Mouse (Mus musculus) heart, embryonic 12.5 days (tissue): ENCODE results near the gene Fstl1. TPM values are rescaled to one million over a fixed set of nuclear protein-coding genes. Genes with fewer than 3 reads are reported as not detected.
A peak's percentile ranks its signal among the peaks of the same experiment; 100 is the strongest.

Experiments used
- ATAC-seq: fragments of 200-750 bp; cut with Nextera tagmentation; 2 replicates; pipeline ENCODE4 v1.8.0; 2017; ENCODE audit warnings: moderate TSS enrichment, moderate library complexity; ENCODE audit not compliant: insufficient number of reproducible peaks, low FRiP score
- H3K27ac ChIP-seq: fragments of 300-500 bp; sonication (generic); 2 replicates; pipeline ENCODE4 v1.5.1; 2016; ENCODE audit warnings: mild to moderate bottlenecking, moderate library complexity; ENCODE audit not compliant: poor library complexity, severe bottlenecking
- H3K27me3 ChIP-seq: fragments of 300-500 bp; sonication (generic); replicated peaks from 2 replicates; pipeline ENCODE4 v1.6.1; 2016; ENCODE audit warnings: mild to moderate bottlenecking, moderate library complexity
- H3K36me3 ChIP-seq: fragments of 300-500 bp; sonication (generic); 2 replicates; pipeline ENCODE4 v1.6.1; 2016; ENCODE audit warnings: mild to moderate bottlenecking, moderate library complexity
- H3K4me1 ChIP-seq: fragments of 300-500 bp; sonication (generic); replicated peaks from 2 replicates; pipeline ENCODE4 v1.6.1; 2016; ENCODE audit warnings: mild to moderate bottlenecking
- H3K4me2 ChIP-seq: fragments of 300-500 bp; sonication (generic); 2 replicates; pipeline ENCODE4 v1.6.1; 2016; ENCODE audit warnings: mild to moderate bottlenecking, moderate library complexity
- H3K4me3 ChIP-seq: fragments of 300-500 bp; sonication (generic); 2 replicates; pipeline ENCODE4 v1.5.1; 2016; ENCODE audit warnings: mild to moderate bottlenecking
- H3K9ac ChIP-seq: fragments of 300-500 bp; sonication (generic); 2 replicates; pipeline ENCODE4 v1.6.1; 2016; ENCODE audit warnings: mild to moderate bottlenecking, moderate library complexity
- H3K9me3 ChIP-seq: fragments of 300-500 bp; sonication (generic); replicated peaks from 2 replicates; pipeline ENCODE4 v1.6.1; 2016; ENCODE audit warnings: mild to moderate bottlenecking, moderate library complexity
- WGBS: fragments of 180-500 bp; shearing (Covaris S2); methylation state at CpG from one replicate; pipeline ENCODE4 v1.1.7; 2016; 5-methylcytosine and 5-hydroxymethylcytosine counted together
- polyA plus RNA-seq: library from polyadenylated mRNA; unstranded; fragments of >200 nt; fragmentation: Nextera tagmentation; extraction: Ambion mirVana; gene quantifications from 2 replicates; pipeline ENCODE4 v1.2.1, GENCODE M21; 2016

Fstl1 gene
- 558 and 559 TPM in 2 replicates for polyA plus RNA-seq

- Histone ChIP-seq H3K9me3 (no peaks in the 10 kb centered on the region), H3K4me2 (peak within 1 kb of the TSS; percentile 69), H3K9ac (peak within 1 kb of the TSS; percentile 95), H3K36me3 (peaks cover 21% of the 10 kb centered on the region), H3K27me3 (no peaks in the 10 kb centered on the region), H3K27ac (peak within 1 kb of the TSS; percentile 84), H3K4me1 (peaks cover 36% of the 10 kb centered on the region), H3K4me3 (peak within 1 kb of the TSS; percentile 94)
- peak; percentile 88 for ATAC-seq
- WGBS, result under 1% methylated on average over 50 of the region's 52 CpGs
Observed at GRCm38 (mm10) chr16:37776860-37777651, at the start of gene Fstl1. Fstl1 (plus strand) TSS chr16:37776873.

DNA sequence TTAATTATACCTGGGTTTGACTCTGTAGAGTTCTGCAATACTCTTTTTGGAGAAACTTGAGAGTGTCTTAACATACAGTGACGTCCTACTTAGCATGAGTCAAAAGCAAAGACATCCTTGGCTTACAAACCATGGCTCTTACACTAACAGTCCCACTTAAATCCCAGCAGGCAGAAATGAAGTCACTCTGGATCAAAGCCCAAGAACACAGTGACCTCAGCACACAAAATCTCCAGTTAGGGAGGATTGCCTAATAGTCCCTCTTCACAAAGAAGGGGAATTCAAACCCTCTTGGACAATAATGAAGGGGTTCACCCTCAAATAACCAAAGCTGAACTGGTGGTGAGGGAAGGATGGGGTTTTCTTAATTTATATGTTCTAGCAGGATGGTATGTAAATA lies 48.0 kb upstream of the Fstl1 start:
- WGBS, result 61% methylated on average over 1 of the region's 1 CpGs
- Histone ChIP-seq H3K4me3 (no peak overlapping the region), H3K9me3 (no peaks in the 10 kb centered on the region), H3K4me2 (no peak overlapping the region), H3K27me3 (no peaks in the 10 kb centered on the region), H3K27ac (no peak overlapping the region), H3K9ac (no peak overlapping the region), H3K4me1 (peaks cover 31% of the 10 kb centered on the region), H3K36me3 (no peaks in the 10 kb centered on the region)
- ATAC-seq, result peak; percentile 33; the same call in 1 of the 2 replicates

- H3K27me3 ChIP-seq, result no peaks in the 10 kb centered on the region
- no peak overlapping the region for H3K4me3 ChIP-seq
- 0 out of 2 replicates have a peak overlapping the region, but pooled peaks have one; percentile 13 for H3K4me2 ChIP-seq
- H3K27ac ChIP-seq, result peak overlapping the region; percentile 78
- peaks cover 31% of the 10 kb centered on the region for H3K4me1 ChIP-seq
- 34% methylated on average over 9 of the region's 9 CpGs for whole genome bisulfite sequencing
- H3K36me3 ChIP-seq, result no peaks in the 10 kb centered on the region
- H3K9me3 ChIP-seq, result no peaks in the 10 kb centered on the region
- no peak overlapping the region for H3K9ac ChIP-seq
- peak; percentile 51; the same call in 1 of the 2 replicates for ATAC-seq
Observed at GRCm38 (mm10) chr16:37729381-37730150, 47.1 kb upstream of the Fstl1 start.

DNA sequence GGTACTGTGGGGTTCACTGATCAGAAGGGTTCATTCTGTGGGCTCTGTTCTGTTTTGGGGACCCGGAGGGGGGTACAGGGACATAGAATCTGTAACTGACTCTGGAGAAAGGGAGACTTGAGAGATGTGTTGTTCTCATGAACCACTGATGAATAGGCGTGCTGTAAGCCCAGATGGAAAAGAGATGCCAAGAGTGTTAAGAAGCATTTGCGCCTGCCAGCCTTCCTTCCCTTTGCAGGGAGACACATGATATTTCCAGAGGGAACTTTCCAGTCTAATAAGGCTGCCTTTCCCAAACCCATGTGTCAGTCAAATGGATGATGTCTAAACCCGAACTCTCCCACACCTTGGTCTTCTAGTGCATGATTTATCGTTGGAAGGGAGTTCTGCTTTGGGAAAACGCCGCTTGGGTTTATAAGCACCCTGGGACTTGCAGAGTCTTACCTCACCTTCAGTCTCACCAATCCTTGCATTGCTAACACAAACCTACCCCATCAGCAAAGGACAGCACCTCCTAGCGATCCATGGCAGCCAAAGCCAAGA lies 46.3 kb upstream of the Fstl1 start:
- Histone ChIP-seq H3K9ac (no peak overlapping the region), H3K27ac (peak overlapping the region; percentile 78), H3K4me2 (no peak overlapping the region), H3K4me1 (peaks cover 31% of the 10 kb centered on the region), H3K9me3 (no peaks in the 10 kb centered on the region), H3K27me3 (no peaks in the 10 kb centered on the region), H3K36me3 (no peaks in the 10 kb centered on the region), H3K4me3 (no peak overlapping the region)
- 78% methylated on average over 8 of the region's 8 CpGs for WGBS
- no peak for ATAC-seq

DNA sequence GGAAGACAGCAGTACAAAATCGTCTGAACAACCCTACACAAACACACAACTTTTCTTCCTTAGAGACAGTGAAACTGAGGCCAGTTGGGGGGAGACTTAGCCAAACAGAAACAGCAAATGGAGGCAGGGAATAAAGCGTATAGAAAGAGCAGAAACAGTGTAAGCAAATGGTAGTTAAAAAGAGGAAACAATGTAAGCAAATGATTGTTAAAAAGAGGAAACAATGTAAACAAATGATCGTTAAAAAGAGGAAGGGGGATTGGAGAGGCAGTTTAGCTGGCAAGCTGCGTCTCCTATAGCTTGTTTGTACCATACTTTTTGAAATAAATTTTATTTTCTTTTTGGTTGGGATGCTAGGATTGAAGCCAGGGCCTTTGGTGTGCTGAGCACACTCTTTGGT lies 45.2 kb upstream of the Fstl1 start:
- no peak overlapping the region for H3K9ac ChIP-seq
- no peaks in the 10 kb centered on the region for H3K27me3 ChIP-seq
- no peak for ATAC-seq
- WGBS, result 66% methylated on average over 4 of the region's 4 CpGs
- H3K4me3 ChIP-seq, result no peak overlapping the region
- no peak overlapping the region; the same call in 1 of the 2 replicates for H3K27ac ChIP-seq
- H3K9me3 ChIP-seq, result no peaks in the 10 kb centered on the region
- no peak overlapping the region for H3K4me2 ChIP-seq
- H3K36me3 ChIP-seq, result no peaks in the 10 kb centered on the region
- peaks cover 31% of the 10 kb centered on the region for H3K4me1 ChIP-seq

GRCm38 (mm10) chr16:37732023-37732761 lies 44.5 kb upstream of the Fstl1 start:
- Histone ChIP-seq H3K4me2 (no peak overlapping the region), H3K27ac (peak overlapping the region; percentile 58), H3K4me1 (peaks cover 31% of the 10 kb centered on the region), H3K36me3 (no peaks in the 10 kb centered on the region), H3K9ac (no peak overlapping the region), H3K4me3 (no peak overlapping the region), H3K27me3 (no peaks in the 10 kb centered on the region), H3K9me3 (no peaks in the 10 kb centered on the region)
- 62% methylated on average over 7 of the region's 7 CpGs for WGBS
- ATAC-seq, result no peak

- Histone ChIP-seq H3K4me2 (no peak overlapping the region), H3K27ac (no peak overlapping the region), H3K4me1 (peaks cover 5% of the 10 kb centered on the region), H3K4me3 (no peak overlapping the region), H3K9me3 (no peaks in the 10 kb centered on the region), H3K27me3 (no peaks in the 10 kb centered on the region), H3K9ac (no peak overlapping the region), H3K36me3 (no peaks in the 10 kb centered on the region)
- WGBS, result 81% methylated on average over 2 of the region's 2 CpGs
- no peak for ATAC-seq
Observed at GRCm38 (mm10) chr16:37740076-37740475, 36.6 kb upstream of the Fstl1 start.

- Histone ChIP-seq H3K27ac (peak overlapping the region; percentile 55), H3K4me1 (peaks cover 5% of the 10 kb centered on the region), H3K9ac (no peak overlapping the region), H3K4me2 (no peak overlapping the region), H3K36me3 (no peaks in the 10 kb centered on the region), H3K9me3 (no peaks in the 10 kb centered on the region), H3K27me3 (no peaks in the 10 kb centered on the region), H3K4me3 (no peak overlapping the region)
- ATAC-seq, result no peak
- 44% methylated on average over 4 of the region's 4 CpGs for WGBS
Observed at GRCm38 (mm10) chr16:37742266-37742665, 34.4 kb upstream of the Fstl1 start.

- peak overlapping the region; percentile 68 for H3K27ac ChIP-seq
- H3K27me3 ChIP-seq, result no peaks in the 10 kb centered on the region
- 32% methylated on average over 2 of the region's 2 CpGs for WGBS
- no peak overlapping the region for H3K4me2 ChIP-seq
- peak; percentile 63; the same call in 1 of the 2 replicates for ATAC-seq
- H3K9me3 ChIP-seq, result no peaks in the 10 kb centered on the region
- no peaks in the 10 kb centered on the region for H3K36me3 ChIP-seq
- H3K9ac ChIP-seq, result no peak overlapping the region
- H3K4me1 ChIP-seq, result peaks cover 49% of the 10 kb centered on the region
- H3K4me3 ChIP-seq, result no peak overlapping the region
Observed at GRCm38 (mm10) chr16:37752876-37753275, 23.8 kb upstream of the Fstl1 start.

DNA sequence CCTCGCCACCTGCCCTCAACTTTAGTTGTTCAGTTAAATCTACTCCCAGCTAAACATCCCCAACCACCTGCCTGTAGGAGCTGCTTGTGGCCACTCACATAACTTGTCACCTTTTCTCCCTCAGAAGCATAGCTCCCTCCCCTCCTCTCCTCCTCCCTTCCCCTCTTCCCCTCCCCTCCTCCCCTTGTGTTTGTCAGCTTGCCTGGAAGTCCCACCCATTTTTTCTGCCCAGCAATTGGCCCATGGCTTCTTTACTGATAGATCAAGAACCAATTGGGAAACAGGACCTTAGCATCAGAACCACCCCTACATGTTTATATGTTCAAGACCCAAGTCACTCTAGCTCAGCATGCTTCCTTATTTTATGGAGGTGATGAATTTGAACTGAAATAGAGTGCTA lies 22.9 kb upstream of the Fstl1 start:
- Histone ChIP-seq H3K27ac (peak overlapping the region; percentile 88), H3K27me3 (no peaks in the 10 kb centered on the region), H3K9ac (no peak overlapping the region), H3K4me2 (no peak overlapping the region), H3K4me3 (no peak overlapping the region), H3K4me1 (peaks cover 56% of the 10 kb centered on the region), H3K9me3 (no peaks in the 10 kb centered on the region), H3K36me3 (no peaks in the 10 kb centered on the region)
- ATAC-seq, result peak; percentile 40
- WGBS, result 58% methylated on average over 1 of the region's 1 CpGs
